Mouse (Mus musculus): ENCODE results near the gene Gm11034.

DNA sequence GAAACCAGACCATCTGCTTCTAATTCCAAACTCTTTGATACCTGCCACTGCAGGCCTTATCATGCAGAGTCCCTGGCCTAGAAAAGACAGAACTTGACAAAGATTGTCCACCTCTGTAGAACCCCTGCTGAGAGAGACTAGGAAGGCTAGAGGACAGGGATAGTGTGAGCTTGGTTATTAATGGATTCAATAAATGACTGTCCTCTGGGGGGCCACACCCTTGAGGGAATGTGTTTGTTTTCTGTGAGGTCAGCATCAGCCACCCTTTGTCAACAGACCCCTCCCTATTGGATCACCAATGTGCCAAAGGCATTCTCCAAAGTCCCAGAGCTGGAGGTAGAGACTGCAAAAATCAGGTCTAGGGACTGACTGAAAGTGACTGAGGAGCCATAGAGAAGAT, 21.4 kb downstream of the Gm11034 start:
- TF ChIP-seq CTCF (IDR thresholded peaks at IDR 0.05 in 2 of 3, conservative IDR thresholded peaks at IDR 0.05 in 1 of 3; ENCODE audit: control insufficient read depth in 1 of 3, insufficient read depth in 1 of 3, low read depth in 2 of 3, low read length in 3 of 3, poor library complexity in 1 of 3, severe bottlenecking in 1 of 3), result no peak
- no peak for TF ChIP-seq SIN3A (IDR thresholded peaks at IDR 0.05; ENCODE audit: low read length)
- TF ChIP-seq EP300 (IDR thresholded peaks at IDR 0.05; ENCODE audit: low read depth in 1 of 2, low read length in 2 of 2), result no peak
- no peak for TF ChIP-seq MXI1 (IDR thresholded peaks at IDR 0.05; ENCODE audit: low read depth, low read length)
- no peak for TF ChIP-seq KAT2A (conservative IDR thresholded peaks at IDR 0.05; ENCODE audit: low read depth, low read length)
- no peak for TF ChIP-seq ZKSCAN1 (IDR thresholded peaks at IDR 0.05; ENCODE audit: low read depth, low read length)
- TF ChIP-seq ZMIZ1 (IDR thresholded peaks at IDR 0.05; ENCODE audit: low read depth, low read length), result no peak
